Mouse (Mus musculus) embryonic fibroblast, embryonic 13.5 days (primary cell): ENCODE measurements at regions not wholly inside any gene's neighbourhood (a gene's known extent, or its start where the extent isn't known, plus 50 kb on each side); places are given as distances from the start of the nearest gene placed in this dataset.

ENCODE experiments used
- H3K27ac ChIP-seq: 2 replicates; pipeline ENCODE4 v1.5.1; 2012; ENCODE audit warnings: low read length, control low read depth, inconsistent platforms; ENCODE audit not compliant: insufficient read depth
- H3K4me1 ChIP-seq: 2 replicates; pipeline ENCODE4 v1.6.1; 2011; ENCODE audit warnings: low read length; ENCODE audit not compliant: control insufficient read depth, insufficient read depth
- H3K4me3 ChIP-seq: 2 replicates; pipeline ENCODE4 v1.5.1; 2011; ENCODE audit warnings: mild to moderate bottlenecking, control low read depth, low read length; ENCODE audit not compliant: insufficient read depth
- CTCF ChIP-seq: IDR thresholded peaks from 2 replicates; pipeline ENCODE4 v1.5.1; 2011; ENCODE audit warnings: mild to moderate bottlenecking, control low read depth, low read length, moderate library complexity, borderline replicate concordance; ENCODE audit not compliant: insufficient read depth
- POLR2A ChIP-seq: IDR thresholded peaks from 2 replicates; pipeline ENCODE4 v1.6.1; 2011; ENCODE audit warnings: low read depth, mild to moderate bottlenecking, control low read depth, low read length, moderate library complexity

GRCm38 (mm10) chr15:72101730-72102129 lies 1732.6 kb upstream of the Gm6569 start:
- no peak overlapping the region for H3K4me3 ChIP-seq
- TF ChIP-seq CTCF (no peak), POLR2A (no peak)

GRCm38 (mm10) chr15:72105830-72106413 lies 1728.4 kb upstream of the Gm6569 start:
- TF ChIP-seq POLR2A (no peak), CTCF (no peak)

More at GRCm38 (mm10) chr15:72101730-72102129, 1732.6 kb upstream of the Gm6569 start:
- Histone ChIP-seq H3K27ac (no peak overlapping the region), H3K4me1 (no peaks in the 10 kb centered on the region)

DNA sequence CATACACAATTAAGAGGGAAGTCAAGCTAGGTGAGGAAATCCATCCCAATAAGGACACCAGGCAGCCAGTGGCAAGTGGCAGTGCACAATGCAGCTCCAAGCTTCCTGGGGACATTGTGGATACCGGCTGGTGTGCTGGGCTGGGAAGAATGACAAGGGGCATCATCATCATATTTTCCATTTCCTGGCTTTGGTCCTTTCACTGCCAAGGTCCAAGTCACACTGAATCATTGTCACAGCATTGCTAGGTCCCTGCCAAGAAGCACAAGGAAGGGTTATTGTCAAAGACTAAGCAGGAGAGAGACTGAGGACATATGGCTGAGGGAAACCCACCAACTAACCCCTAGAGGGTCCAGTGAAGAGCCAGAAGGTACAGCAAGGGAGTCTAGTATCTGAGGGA lies 1723.8 kb upstream of the Gm6569 start:
- TF ChIP-seq CTCF (no peak), POLR2A (no peak)
- Histone ChIP-seq H3K4me1 (no peaks in the 10 kb centered on the region), H3K4me3 (no peak overlapping the region), H3K27ac (no peak overlapping the region)

More at GRCm38 (mm10) chr15:72105830-72106413, 1728.4 kb upstream of the Gm6569 start:
- Histone ChIP-seq H3K4me3 (no peak overlapping the region), H3K4me1 (no peaks in the 10 kb centered on the region), H3K27ac (no peak overlapping the region)

- Histone ChIP-seq H3K4me1 (no peaks in the 10 kb centered on the region), H3K4me3 (no peak overlapping the region), H3K27ac (no peak overlapping the region)
- no peak for TF ChIP-seq CTCF
- TF ChIP-seq POLR2A = no peak
Observed at GRCm38 (mm10) chr15:72116772-72117171, 1717.6 kb upstream of the Gm6569 start.

- no peaks in the 10 kb centered on the region for H3K4me1 ChIP-seq
- no peak overlapping the region for H3K4me3 ChIP-seq
- H3K27ac ChIP-seq = no peak overlapping the region
- TF ChIP-seq POLR2A (no peak), CTCF (no peak)
Observed at GRCm38 (mm10) chr15:72134226-72134625, 1700.1 kb upstream of the Gm6569 start.

DNA sequence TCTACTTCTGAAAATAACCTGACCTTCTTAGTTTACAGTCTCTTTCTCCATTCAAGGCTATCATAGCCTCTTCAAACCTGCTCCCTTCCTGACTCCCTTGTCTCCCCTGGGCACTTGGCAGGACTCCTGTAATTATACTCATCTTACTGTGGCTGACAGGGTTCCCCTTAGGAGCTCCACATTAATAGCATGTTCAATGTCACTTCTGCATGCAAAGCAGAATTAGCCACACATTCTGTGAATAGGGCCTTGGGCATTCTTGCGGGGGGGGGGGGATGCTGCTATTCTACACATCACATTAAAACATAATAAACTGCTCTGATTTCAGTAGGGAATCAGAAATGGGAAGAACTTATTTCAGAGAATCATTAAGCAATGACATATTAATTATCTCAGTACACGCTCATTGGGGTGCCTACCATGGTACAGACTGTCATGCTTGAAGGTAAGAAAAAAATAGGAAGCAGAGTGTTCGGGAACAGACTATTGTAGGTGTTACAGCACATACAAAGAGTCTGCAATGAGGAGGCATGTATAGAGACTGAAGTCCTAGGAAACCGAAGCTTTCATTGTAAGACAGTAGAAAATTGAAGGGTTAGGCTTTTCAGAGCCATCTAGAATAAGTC lies 1698.3 kb upstream of the Gm6569 start:
- Histone ChIP-seq H3K4me3 (no peak overlapping the region), H3K27ac (no peak overlapping the region), H3K4me1 (no peaks in the 10 kb centered on the region)
- no peak for TF ChIP-seq POLR2A
- no peak for TF ChIP-seq CTCF

DNA sequence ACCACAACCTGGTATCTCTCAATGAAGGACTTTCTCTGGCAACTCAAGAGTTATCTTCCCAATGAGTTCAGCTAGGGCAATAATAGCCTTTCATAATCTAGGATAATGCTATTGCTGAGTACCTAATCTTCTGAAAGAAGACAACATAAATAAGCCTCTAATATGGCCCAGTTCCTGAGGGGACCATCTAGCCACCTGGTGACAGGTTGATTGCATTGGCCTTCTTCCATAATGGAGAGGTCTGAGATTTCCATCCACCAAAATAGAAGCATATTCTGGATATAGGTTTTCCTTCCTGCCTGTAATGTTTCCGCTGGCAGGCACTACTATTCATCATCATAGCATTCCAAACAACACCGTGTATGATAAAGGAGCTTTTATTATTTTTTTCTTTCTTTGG lies 1694.2 kb upstream of the Gm6569 start:
- H3K27ac ChIP-seq = no peak overlapping the region
- H3K4me3 ChIP-seq = no peak overlapping the region
- H3K4me1 ChIP-seq = no peaks in the 10 kb centered on the region
- TF ChIP-seq POLR2A (no peak), CTCF (no peak)

DNA sequence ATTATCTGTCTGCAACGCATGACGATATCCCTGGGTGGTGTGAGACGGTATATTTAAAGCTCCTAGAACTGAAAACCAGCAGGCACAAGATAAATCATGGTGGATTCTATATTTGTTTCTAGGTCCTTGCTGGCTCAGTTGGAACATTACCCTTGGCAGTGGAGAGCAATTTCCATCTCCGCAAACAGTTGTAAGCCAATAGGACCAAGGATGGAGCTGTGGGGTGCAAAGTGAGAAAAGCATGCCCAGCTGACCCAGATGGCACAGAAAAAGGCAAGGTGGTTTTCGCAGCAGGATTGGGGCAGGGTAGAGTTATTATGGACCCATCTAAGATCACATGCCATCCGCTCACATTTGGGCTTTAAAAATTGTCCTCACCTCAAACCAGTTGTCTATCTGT lies 1683.8 kb upstream of the Gm6569 start:
- Histone ChIP-seq H3K4me3 (no peak overlapping the region), H3K4me1 (no peaks in the 10 kb centered on the region), H3K27ac (no peak overlapping the region)
- TF ChIP-seq CTCF = no peak
- no peak for TF ChIP-seq POLR2A

DNA sequence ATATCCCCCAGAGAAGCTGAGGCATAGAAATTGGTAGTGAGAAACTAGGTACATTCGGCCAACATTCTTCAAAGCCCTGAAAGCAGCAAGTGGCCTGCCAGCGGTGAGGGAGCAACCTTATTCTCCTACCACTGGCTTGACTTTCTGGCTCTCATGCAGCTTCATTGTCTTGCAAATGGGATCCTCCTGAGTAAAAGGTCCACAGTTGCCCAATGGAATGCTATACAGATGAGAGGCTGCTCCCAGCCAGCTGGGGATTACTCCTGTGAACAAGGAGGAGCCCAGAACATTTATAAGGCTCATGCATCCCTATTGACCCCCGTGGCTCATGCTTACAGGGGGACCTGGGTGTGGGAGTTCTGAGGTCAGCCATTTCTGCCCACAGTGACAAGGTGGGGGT lies 1675.9 kb upstream of the Gm6569 start:
- Histone ChIP-seq H3K4me3 (no peak overlapping the region), H3K27ac (no peak overlapping the region), H3K4me1 (no peaks in the 10 kb centered on the region)
- TF ChIP-seq POLR2A (no peak), CTCF (no peak)

GRCm38 (mm10) chr15:72200861-72201260 lies 1633.5 kb upstream of the Gm6569 start:
- no peak overlapping the region for H3K27ac ChIP-seq
- H3K4me3 ChIP-seq = no peak overlapping the region
- TF ChIP-seq CTCF (no peak), POLR2A (no peak)
- H3K4me1 ChIP-seq = no peaks in the 10 kb centered on the region
